Mouse (Mus musculus) gastrocnemius, postnatal 25 days (tissue): ENCODE results near the gene Cavin3. TPM values are rescaled to one million over a fixed set of nuclear protein-coding genes. Genes with fewer than 3 reads are reported as not detected.
A peak's percentile ranks its signal among the peaks of the same experiment; 100 is the strongest.

Source experiments
- DNase-seq: peaks from one replicate; pipeline ENCODE4 v3.0.0; 2022
- long read RNA-seq, 2 experiments: library from polyadenylated mRNA; stranded (forward); transcript quantifications; one replicate each; pipeline ENCODE4 v2.0.0; 2021
- total RNA-seq, 2 experiments: library from RNA; stranded (reverse); gene quantifications; 1 replicate in 1 of 2; 2 replicates in 1 of 2; pipeline ENCODE4 v1.2.3; 2021

Gene Cavin3
- 10 to 100 TPM; 14.3 to 19.6 TPM for total RNA-seq
- long read RNA-seq, experiment 1, transcript Cavin3-201 (2 exons, 1,662 nt), result major isoform, 73 of 75 reads
- long read RNA-seq, experiment 1, partial matches to known transcripts, result 0 of 75 reads
- long read RNA-seq, experiment 1, other reads (novel, unspliced or antisense), result 2 of 75 reads
- long read RNA-seq, experiment 2, transcript Cavin3-201 (2 exons, 1,662 nt), result major isoform, 48 of 51 reads
- long read RNA-seq, experiment 2, partial matches to known transcripts, result 0 of 51 reads
- long read RNA-seq, experiment 2, other reads (novel, unspliced or antisense), result 3 of 51 reads

- peak; percentile 88 for DNase-seq
Measured at GRCm38 (mm10) chr7:105481505-105482411, at the start of gene Cavin3. Gene Cavin3 (minus strand): TSS chr7:105482300.

GRCm38 (mm10) chr7:105528094-105528493, 46.0 kb upstream of the Cavin3 start:
- DNase-seq, result no peak

- no peak for DNase-seq
Measured at GRCm38 (mm10) chr7:105527306-105527937, 45.3 kb upstream of the Cavin3 start.

- no peak for DNase-seq
Measured at GRCm38 (mm10) chr7:105524222-105524621, 42.1 kb upstream of the Cavin3 start.

DNA sequence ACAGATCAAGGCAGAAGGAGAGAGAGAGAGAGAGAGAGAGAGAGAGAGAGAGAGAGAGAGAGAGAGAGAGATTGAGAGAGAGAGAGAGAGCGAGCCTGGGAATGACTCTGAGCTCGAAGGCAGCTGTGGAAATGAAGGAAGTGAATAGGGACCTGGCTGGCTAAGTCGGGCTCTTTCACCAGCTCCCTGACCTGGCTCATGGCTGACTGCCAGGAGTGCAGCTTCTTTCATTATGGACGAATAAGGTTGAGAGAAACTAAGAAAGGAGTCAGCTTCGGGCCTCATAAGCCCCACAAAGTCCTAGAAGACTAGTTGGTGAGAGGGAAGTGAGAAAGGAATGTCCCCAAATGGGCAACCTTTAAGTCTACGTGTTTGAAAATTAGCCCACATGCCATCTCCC, 38.1 kb upstream of the Cavin3 start:
- no peak for DNase-seq

DNA sequence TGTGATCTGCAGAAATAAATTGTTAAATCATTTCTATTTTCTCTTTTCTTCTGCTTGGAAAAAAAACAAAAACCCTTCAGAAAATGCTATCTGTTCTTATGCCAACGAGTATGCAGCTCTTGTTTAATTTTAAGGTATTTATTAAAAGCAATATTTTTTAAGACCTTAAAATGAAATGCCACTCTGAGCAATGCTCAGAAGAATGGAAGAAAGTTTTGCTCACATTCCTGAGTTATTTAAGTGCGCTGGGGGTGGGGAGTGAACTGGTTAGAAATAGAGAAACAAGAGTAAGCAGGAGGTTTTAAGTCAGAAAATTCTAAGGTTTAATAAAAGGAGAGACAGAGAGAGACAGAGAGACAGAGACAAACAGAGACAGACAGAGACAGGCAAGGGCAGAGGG, 37.7 kb upstream of the Cavin3 start:
- DNase-seq, result no peak

DNA sequence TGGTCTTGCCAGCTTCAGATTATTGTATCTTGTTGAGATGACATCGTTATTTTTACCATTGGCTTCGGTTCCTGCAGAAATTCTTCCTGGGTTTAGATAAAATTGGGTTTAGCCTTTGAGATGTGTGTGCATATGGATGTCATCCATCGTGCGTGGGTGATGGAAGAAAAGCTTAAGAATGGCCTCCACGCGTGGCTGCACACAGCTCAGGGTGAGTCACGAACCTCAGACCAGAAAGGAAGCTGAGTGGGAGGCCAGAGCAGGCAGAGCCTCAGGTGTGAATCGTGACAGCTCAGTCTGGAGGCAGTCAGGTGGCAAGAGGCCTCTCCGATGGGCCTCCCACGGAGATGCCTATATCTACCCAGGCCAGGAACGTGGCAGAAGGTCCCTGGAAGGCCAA, 37.2 kb upstream of the Cavin3 start:
- no peak for DNase-seq

DNA sequence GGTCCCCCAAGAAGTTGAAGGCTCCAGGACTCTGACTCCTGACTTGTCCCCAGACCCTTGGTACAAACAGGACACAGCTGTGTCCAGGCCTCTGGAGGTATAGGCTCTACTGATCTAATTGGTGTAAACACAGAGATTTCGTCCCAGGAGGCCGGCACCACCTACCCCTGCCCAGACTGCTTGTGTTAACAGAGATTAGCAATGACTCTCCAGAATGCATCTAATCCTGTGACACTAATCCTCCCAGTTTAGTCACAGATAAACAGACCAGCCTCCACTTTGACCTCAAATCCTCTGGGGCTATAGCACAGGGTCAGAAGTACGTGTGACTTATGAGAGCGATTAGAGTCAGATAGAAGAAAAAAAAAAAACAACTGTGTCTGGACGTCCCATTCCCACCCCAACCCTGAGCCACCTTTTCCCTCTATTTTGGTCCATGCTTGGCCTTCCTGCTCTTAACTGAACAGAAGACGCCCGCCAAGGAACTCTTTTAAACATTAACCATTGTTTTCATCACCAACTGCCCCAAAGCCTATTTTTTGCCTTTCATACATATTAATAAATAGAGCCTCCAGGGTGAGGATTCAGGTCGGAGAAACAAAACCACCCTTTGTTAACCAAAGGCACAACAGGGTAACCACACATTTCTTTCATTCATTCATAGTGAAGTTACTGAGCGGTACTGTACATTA, 34.7 kb upstream of the Cavin3 start:
- DNase-seq, result no peak

- DNase-seq, result no peak
Measured at GRCm38 (mm10) chr7:105515178-105515577, 33.1 kb upstream of the Cavin3 start.

DNA sequence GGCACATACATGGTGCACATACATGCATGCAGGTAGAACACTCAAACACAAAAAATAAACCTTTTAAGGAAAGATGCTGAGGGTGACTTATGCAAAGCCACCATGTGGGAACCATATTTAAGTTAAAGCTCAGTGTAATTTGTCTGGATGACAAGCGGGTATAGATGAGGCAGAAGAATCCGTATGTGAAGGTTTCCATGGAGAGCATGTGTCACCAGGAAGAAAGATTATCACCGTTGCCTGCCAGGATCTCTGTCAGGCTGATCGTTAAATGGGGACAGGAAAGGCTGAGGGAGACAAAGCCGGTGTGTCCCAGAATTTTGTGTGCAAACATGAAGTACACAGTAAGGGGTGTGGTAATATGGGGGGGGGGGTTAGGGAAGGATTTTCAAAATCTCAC, 32.5 kb upstream of the Cavin3 start:
- no peak for DNase-seq

GRCm38 (mm10) chr7:105513845-105514291, 31.8 kb upstream of the Cavin3 start:
- DNase-seq, result no peak

DNA sequence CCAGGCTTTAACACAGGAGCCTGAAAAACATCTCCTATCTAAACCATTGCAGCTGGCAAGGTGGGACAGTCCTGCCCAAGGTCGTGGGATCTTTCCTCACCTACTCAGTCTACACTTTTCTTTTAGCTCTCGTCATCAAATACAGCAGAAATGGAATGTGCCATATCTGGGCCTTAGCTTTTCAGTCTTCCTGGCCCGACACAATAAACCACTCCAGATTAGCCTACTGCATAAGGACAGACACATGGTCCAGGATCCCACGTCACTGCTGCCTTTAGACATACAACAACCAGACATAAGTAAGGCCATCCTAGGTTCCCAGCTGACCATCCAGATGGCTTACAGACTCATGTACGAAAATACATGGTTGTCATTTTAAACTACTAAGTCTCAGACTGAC, 28.0 kb upstream of the Cavin3 start:
- DNase-seq, result no peak

- no peak for DNase-seq
Measured at GRCm38 (mm10) chr7:105507257-105507656, 25.2 kb upstream of the Cavin3 start.

DNA sequence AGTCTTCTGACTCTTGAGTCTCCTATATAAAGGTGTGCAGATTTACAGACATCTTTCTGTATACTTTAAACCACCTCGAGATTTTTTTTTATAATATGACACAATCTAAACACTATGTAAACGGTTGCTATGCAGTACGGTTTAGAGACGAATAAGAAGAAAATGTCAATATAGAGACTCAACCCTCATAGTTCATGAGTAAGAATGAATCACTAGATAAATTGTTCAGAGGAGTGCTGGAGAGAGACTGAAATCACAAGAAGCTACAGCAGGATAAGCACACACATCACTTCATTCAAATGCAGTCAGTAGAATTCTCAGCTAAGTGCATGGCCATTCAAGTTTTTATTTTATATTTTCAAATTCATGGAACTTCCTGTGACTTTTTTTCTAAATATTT, 19.9 kb upstream of the Cavin3 start:
- DNase-seq, result no peak

DNA sequence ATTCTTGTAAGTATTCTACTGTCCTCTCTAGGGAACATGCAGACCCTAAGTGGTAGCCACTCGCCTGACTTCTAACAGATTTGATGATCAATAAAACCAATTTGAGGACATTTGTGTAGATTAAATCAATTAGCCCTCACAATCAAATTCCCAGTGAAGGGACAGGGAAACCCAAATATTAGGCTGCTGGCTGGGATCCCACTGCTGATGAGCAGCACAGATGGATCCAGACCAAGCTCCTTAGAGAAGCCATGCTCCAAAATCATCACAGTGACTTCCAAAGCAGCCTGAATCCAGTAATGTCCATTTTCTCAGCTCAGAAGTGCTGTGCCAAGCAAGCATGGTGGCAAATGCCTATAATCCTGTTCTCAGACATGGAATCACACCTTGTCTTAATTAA, 17.6 kb upstream of the Cavin3 start:
- DNase-seq, result no peak

DNA sequence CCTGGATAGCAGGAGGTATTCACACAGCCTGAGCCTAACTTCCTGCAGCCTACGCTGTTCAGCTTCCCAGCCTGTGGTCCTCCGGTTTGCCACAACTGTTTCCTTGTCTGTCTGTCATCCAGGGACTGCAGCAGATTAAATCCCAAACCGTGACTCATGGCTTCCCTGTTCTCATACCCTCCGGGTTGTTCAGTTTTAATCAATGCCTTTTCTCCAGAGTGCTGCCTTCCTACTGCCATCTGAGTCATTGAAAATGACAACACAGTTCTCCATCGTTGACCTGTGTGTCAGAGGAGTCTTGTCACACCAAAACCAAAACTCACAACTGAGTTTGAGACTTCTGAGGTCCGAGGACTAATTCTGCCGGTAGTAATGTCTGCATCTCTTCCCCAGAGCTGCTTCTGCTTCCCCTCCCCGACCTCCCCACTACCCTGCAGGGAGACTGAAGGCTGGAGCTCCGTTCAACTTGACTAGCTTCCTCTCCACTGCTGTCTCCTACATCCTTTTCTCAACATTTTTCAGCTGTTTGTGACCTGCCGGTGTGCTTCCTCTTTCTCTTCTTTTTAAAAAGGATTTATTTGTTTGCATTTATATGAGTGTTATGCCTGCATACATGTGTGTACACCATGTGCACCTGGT, 16.9 kb upstream of the Cavin3 start:
- no peak for DNase-seq

DNA sequence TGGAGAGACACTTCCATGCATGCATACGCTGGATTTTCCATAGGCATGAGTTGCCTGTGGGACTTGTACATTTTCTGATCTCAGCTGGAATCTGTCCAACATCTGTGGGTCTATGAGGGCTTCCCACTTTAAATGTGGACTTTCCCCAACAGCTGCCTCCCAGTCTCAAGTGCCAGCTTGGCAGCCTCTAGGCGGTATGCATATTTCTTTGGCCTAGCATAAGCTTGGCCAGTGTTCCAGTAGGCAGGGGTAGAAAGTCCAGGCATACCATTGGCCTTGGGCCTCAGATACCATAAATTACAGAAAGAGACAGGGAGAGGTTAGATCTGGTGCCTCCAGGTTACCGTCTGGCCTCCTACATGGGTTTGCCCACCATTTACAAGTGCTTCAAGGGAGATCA, 15.8 kb upstream of the Cavin3 start:
- no peak for DNase-seq

DNA sequence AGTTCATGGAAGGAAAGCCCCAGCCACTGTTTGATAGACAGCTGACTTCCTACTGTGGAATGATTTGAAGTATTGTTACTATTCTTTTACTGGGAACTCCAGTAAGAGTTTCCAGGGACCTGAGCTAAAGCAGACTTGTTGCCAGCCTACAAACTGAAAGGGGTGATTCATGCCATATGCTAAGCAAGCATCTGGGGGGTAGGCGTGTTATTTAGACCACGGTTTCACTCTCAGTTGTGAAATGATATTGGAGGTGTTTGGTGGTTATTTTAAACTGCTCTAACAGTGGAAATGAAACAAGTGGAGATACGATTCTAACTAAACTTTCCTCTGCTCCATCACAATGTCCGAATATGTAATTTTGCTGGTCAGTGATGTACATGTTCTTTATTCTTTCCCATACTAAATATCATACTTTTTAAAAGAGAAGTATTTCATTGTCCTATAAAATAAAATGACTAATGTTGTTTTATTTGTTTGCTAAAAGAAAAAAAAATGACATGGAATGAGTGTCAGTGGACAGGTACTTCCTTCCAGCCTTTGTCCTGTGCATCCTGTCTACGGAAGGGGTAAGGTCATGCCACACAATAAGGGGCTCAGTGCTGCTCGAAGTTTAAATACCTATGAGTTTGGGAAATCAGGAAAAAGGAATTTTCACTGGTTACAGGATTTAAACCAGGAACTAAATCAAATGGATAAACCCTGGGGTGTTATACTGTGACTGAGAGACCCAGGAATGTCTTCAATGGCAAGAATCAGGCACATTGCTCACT, 5.2 kb upstream of the Cavin3 start:
- no peak for DNase-seq

DNA sequence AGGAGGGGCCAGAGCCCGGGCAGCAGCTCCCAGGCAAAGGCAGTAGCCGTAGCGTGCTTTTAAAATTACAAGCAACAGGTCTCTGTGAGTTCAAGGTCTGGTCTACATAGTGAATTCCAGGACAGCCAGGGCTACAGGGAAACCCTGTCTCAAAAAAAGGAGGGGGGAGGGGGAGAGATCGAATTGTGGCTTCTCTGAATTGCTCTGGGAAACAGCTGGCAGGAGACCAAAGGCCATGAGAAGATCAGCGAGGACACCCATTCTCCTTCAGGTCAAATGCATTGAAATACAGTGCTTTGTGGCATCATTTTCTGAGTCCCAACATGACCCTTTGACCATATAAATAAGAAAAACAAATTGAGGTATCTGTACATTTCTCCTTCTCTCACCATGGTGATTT, 2.9 kb upstream of the Cavin3 start:
- no peak for DNase-seq

DNA sequence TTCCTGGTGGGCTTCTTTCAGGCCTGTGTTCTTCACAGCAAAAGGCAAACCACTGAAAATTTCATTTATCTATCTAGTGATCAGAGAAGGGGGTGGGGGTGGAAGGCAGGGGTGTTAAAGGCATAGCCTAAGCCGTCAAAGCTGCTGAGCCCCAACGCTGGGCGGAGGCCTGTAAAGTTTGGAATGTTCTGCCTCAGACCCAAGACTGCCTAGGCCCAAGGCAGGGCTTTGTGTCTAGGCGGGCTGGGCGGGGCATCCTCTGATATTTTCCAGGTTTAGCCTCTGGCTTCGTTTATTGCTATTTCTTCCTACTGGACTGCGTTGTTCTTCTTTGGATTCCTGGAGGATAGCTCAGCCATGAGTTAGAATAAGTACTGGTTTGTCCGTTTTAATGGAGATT, 326 bp upstream of the Cavin3 start:
- peak; percentile 73 for DNase-seq
